Mouse (Mus musculus): Measurements from ENCODE around the gene Aldh5a1. TPM values are rescaled to one million over a fixed set of nuclear protein-coding genes. Genes with fewer than 3 reads are reported as not detected.

Gene Aldh5a1
- polyA plus RNA-seq, 1 experiment from 2014 or later: 3.5 TPM

- H3K4me1 ChIP-seq (replicated peaks): peaks cover 15% of the 10 kb centered on the region
- H3K4me3 ChIP-seq (replicated peaks): peak overlapping the region; percentile 65
- peaks cover 55% of the 10 kb centered on the region for H3K27me3 ChIP-seq
- peak overlapping the region; percentile 56; the same call in 1 of the 2 replicates for H3K9ac ChIP-seq
- H3K27ac ChIP-seq (replicated peaks): no peak overlapping the region
- WGBS (ENCODE audit: insufficient replicate concordance): 30% methylated on average over 5 of the region's 5 CpGs
- no peaks in the 10 kb centered on the region for H3K36me3 ChIP-seq (replicated peaks)
- peak overlapping the region; percentile 72 for H3K4me2 ChIP-seq
- no peak for ATAC-seq (ENCODE audit: insufficient read depth)
- H3K9me3 ChIP-seq (replicated peaks): no peaks in the 10 kb centered on the region
These were observed 721 bp downstream of the Aldh5a1 start for GRCm38 (mm10) chr13:24936772-24937107.

GRCm38 (mm10) chr13:24933199-24933598, 4.3 kb downstream of the Aldh5a1 start:
- no peaks in the 10 kb centered on the region for H3K9me3 ChIP-seq (replicated peaks)
- ATAC-seq (ENCODE audit: insufficient read depth): no peak
- H3K27me3 ChIP-seq: peaks cover 37% of the 10 kb centered on the region
- no peak overlapping the region for H3K4me3 ChIP-seq (replicated peaks)
- H3K27ac ChIP-seq (replicated peaks): no peak overlapping the region
- H3K4me1 ChIP-seq (replicated peaks): peaks cover 10% of the 10 kb centered on the region
- H3K9ac ChIP-seq: no peak overlapping the region
- H3K4me2 ChIP-seq: no peak overlapping the region
- no peaks in the 10 kb centered on the region for H3K36me3 ChIP-seq (replicated peaks)
- 28% methylated on average over 7 of the region's 7 CpGs for WGBS (ENCODE audit: insufficient replicate concordance)

- no peaks in the 10 kb centered on the region for H3K9me3 ChIP-seq (replicated peaks)
- ATAC-seq (ENCODE audit: insufficient read depth): no peak
- H3K4me1 ChIP-seq (replicated peaks): peaks cover 4% of the 10 kb centered on the region; the same call in 1 of the 2 replicates
These were observed 6.9 kb downstream of the Aldh5a1 start for GRCm38 (mm10) chr13:24930591-24930990.

GRCm38 (mm10) chr13:24923991-24924390, 13.5 kb downstream of the Aldh5a1 start:
- WGBS (ENCODE audit: insufficient replicate concordance): 62% methylated on average over 5 of the region's 5 CpGs
- H3K27ac ChIP-seq (replicated peaks): no peak overlapping the region
- H3K9me3 ChIP-seq (replicated peaks): no peaks in the 10 kb centered on the region
- no peaks in the 10 kb centered on the region for H3K27me3 ChIP-seq
- H3K4me1 ChIP-seq (replicated peaks): no peaks in the 10 kb centered on the region
- no peak for ATAC-seq (ENCODE audit: insufficient read depth)
- no peak overlapping the region for H3K4me3 ChIP-seq (replicated peaks)
- H3K36me3 ChIP-seq (replicated peaks): 0 out of 2 replicates have a peak, but pooled peaks cover 5% of the 10 kb centered on the region
- no peak overlapping the region for H3K9ac ChIP-seq
- H3K4me2 ChIP-seq: no peak overlapping the region

More at GRCm38 (mm10) chr13:24930591-24930990, 6.9 kb downstream of the Aldh5a1 start:
- Histone ChIP-seq H3K36me3 (replicated peaks) (no peaks in the 10 kb centered on the region), H3K9ac (no peak overlapping the region), H3K27me3 (peaks cover 11% of the 10 kb centered on the region), H3K27ac (replicated peaks) (no peak overlapping the region), H3K4me3 (replicated peaks) (no peak overlapping the region), H3K4me2 (no peak overlapping the region)

- Histone ChIP-seq H3K27ac (replicated peaks) (no peak overlapping the region), H3K36me3 (replicated peaks) (0 out of 2 replicates have a peak, but pooled peaks cover 9% of the 10 kb centered on the region), H3K4me2 (no peak overlapping the region), H3K4me1 (replicated peaks) (no peaks in the 10 kb centered on the region), H3K9ac (no peak overlapping the region), H3K27me3 (no peaks in the 10 kb centered on the region), H3K4me3 (replicated peaks) (no peak overlapping the region), H3K9me3 (replicated peaks) (no peaks in the 10 kb centered on the region)
- WGBS (ENCODE audit: insufficient replicate concordance): 69% methylated on average over 6 of the region's 6 CpGs
- ATAC-seq (ENCODE audit: insufficient read depth): no peak
These were observed 16.2 kb downstream of the Aldh5a1 start for GRCm38 (mm10) chr13:24921281-24921680.

GRCm38 (mm10) chr13:24920333-24920977, 17.0 kb downstream of the Aldh5a1 start:
- 16% methylated on average over 5 of the region's 5 CpGs for WGBS (ENCODE audit: insufficient replicate concordance)
- no peak for ATAC-seq (ENCODE audit: insufficient read depth)
- no peak overlapping the region for H3K27ac ChIP-seq (replicated peaks)

GRCm38 (mm10) chr13:24915831-24916230, 21.6 kb downstream of the Aldh5a1 start:
- 66% methylated on average over 13 of the region's 13 CpGs for WGBS (ENCODE audit: insufficient replicate concordance)
- no peak for ATAC-seq (ENCODE audit: insufficient read depth)
- H3K27ac ChIP-seq (replicated peaks): no peak overlapping the region
- H3K4me1 ChIP-seq (replicated peaks): no peaks in the 10 kb centered on the region
- H3K36me3 ChIP-seq (replicated peaks): 0 out of 2 replicates have a peak, but pooled peaks cover 4% of the 10 kb centered on the region
- no peaks in the 10 kb centered on the region for H3K9me3 ChIP-seq (replicated peaks)
- H3K4me3 ChIP-seq (replicated peaks): no peak overlapping the region
- no peak overlapping the region for H3K9ac ChIP-seq
- H3K27me3 ChIP-seq: no peaks in the 10 kb centered on the region
- H3K4me2 ChIP-seq: no peak overlapping the region

More at GRCm38 (mm10) chr13:24920333-24920977, 17.0 kb downstream of the Aldh5a1 start:
- Histone ChIP-seq H3K4me1 (replicated peaks) (no peaks in the 10 kb centered on the region), H3K9ac (no peak overlapping the region), H3K4me2 (no peak overlapping the region), H3K9me3 (replicated peaks) (no peaks in the 10 kb centered on the region), H3K4me3 (replicated peaks) (no peak overlapping the region), H3K27me3 (no peaks in the 10 kb centered on the region), H3K36me3 (replicated peaks) (0 out of 2 replicates have a peak, but pooled peaks cover 9% of the 10 kb centered on the region)

GRCm38 (mm10) chr13:24914915-24915314, 22.5 kb downstream of the Aldh5a1 start:
- Histone ChIP-seq H3K36me3 (replicated peaks) (0 out of 2 replicates have a peak, but pooled peaks cover 4% of the 10 kb centered on the region), H3K4me3 (replicated peaks) (no peak overlapping the region), H3K4me1 (replicated peaks) (no peaks in the 10 kb centered on the region), H3K27me3 (no peaks in the 10 kb centered on the region), H3K9ac (no peak overlapping the region), H3K27ac (replicated peaks) (no peak overlapping the region), H3K9me3 (replicated peaks) (no peaks in the 10 kb centered on the region), H3K4me2 (no peak overlapping the region)
- ATAC-seq (ENCODE audit: insufficient read depth): no peak
- 72% methylated on average over 4 of the region's 4 CpGs for WGBS (ENCODE audit: insufficient replicate concordance)

- WGBS (ENCODE audit: insufficient replicate concordance): 79% methylated on average over 7 of the region's 7 CpGs
- ATAC-seq (ENCODE audit: insufficient read depth): no peak
These were observed 23.9 kb downstream of the Aldh5a1 start for GRCm38 (mm10) chr13:24913576-24913975.

GRCm38 (mm10) chr13:24909112-24909511, 28.3 kb downstream of the Aldh5a1 start:
- ATAC-seq (ENCODE audit: insufficient read depth): no peak
- Histone ChIP-seq H3K4me3 (replicated peaks) (no peak overlapping the region), H3K4me2 (no peak overlapping the region), H3K36me3 (replicated peaks) (no peaks in the 10 kb centered on the region), H3K9me3 (replicated peaks) (no peaks in the 10 kb centered on the region), H3K4me1 (replicated peaks) (no peaks in the 10 kb centered on the region), H3K9ac (no peak overlapping the region), H3K27me3 (no peaks in the 10 kb centered on the region), H3K27ac (replicated peaks) (no peak overlapping the region)
- 70% methylated on average over 1 of the region's 1 CpGs for WGBS (ENCODE audit: insufficient replicate concordance)

More at GRCm38 (mm10) chr13:24913576-24913975, 23.9 kb downstream of the Aldh5a1 start:
- H3K4me2 ChIP-seq: no peak overlapping the region
- no peaks in the 10 kb centered on the region for H3K27me3 ChIP-seq
- H3K9me3 ChIP-seq (replicated peaks): no peaks in the 10 kb centered on the region
- no peak overlapping the region for H3K4me3 ChIP-seq (replicated peaks)
- H3K4me1 ChIP-seq (replicated peaks): no peaks in the 10 kb centered on the region
- H3K27ac ChIP-seq (replicated peaks): no peak overlapping the region
- no peak overlapping the region for H3K9ac ChIP-seq
- H3K36me3 ChIP-seq (replicated peaks): 0 out of 2 replicates have a peak, but pooled peaks cover 4% of the 10 kb centered on the region

GRCm38 (mm10) chr13:24906831-24907570, 30.5 kb downstream of the Aldh5a1 start:
- Histone ChIP-seq H3K36me3 (replicated peaks) (no peaks in the 10 kb centered on the region), H3K27ac (replicated peaks) (no peak overlapping the region)

More at GRCm38 (mm10) chr13:24906831-24907570, 30.5 kb downstream of the Aldh5a1 start:
- no peaks in the 10 kb centered on the region for H3K27me3 ChIP-seq
- no peak overlapping the region for H3K4me3 ChIP-seq (replicated peaks)
- no peak for ATAC-seq (ENCODE audit: insufficient read depth)
- no peaks in the 10 kb centered on the region for H3K9me3 ChIP-seq (replicated peaks)
- H3K9ac ChIP-seq: no peak overlapping the region
- H3K4me1 ChIP-seq (replicated peaks): no peaks in the 10 kb centered on the region
- WGBS (ENCODE audit: insufficient replicate concordance): 59% methylated on average over 11 of the region's 11 CpGs
- H3K4me2 ChIP-seq: no peak overlapping the region

Data from liver, embryonic 15.5 days (tissue).